Mouse (Mus musculus): ENCODE measurements around the gene Plac8.

Plac8 gene

DNA sequence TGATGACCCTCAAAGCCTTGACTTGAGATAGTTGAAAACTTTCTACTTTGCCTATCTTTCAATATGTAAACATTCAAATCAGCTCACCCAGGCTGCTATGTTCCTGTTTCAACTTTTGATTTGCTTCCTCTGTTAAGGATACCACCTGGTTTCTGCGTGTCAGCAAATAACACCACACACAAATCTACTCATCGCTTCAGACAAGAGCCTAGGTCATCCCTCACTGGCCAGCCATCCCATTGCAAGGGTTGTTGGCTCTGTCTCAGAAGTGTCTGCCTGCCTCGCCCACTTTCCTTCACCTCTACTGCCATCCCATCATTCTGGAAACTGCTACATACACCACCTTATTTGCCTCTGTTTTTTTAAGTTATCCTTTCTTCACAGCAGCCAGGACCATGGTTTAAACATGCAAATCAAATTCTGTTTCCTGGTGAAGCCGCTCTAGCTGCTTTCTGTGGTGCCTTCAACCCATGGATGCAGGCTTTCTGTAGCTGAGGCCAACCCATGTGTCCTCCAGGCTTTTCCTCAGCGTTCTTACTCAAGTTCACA, 6.9 kb upstream of the Plac8 start:
- DNase-seq: no peak

DNA sequence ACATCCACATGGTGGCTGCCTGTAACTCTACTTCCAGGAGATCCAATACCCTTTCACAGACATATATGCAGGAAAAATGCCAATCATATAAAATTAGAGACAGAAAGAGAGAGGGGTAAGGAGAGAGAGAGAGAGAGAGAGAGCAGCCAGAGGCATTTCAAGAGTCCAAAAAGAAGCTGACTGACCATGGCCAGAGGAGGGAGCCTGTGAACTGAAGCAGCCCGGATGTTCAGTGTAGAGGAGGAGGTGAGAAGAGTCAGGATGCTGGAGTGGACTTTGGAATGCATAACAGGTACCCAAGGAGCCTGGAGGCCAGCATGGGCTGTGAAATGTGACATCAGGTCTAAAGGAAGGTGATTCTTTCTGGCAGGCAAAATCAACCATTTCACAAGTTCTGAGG, 2.7 kb upstream of the Plac8 start:
- DNase-seq: no peak

DNA sequence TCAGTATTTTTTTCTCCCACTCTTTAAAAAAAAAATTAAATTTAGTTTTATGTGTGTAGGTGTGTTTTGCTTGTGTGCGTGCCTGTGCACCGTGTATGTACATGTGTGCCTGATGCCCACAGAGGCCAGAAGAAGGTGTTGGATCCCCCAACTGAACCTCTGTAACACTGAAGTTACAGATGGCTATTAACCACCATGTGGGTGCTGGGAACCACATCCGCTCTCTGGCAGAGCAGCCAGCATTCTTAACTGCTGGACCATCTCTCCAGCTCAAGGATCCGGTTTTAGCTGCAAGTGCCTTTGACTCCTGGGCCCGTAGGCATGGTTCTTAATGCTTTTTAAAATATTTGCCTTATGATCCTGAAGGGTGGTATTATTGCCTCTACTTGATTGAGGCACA, 1.2 kb upstream of the Plac8 start:
- DNase-seq: no peak

DNA sequence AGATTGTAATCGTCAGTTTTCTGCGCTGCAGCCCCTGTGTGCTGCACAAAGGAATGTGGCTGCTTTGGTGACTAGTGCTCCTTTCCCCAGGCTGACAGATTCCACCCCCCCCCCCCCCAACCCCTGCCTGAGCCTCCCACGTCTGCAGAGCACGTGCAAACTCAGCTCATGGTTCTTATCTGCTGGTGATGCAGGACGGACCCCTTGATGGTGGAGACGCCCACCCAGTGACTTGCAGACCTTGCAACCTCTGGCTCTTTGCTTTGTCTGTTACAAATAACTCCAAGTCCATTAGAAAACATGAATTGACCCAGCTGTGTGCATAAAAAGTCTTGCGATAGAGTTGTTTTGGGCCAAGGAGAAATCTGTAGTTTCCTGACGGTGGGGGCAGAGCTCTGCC, 1.3 kb downstream of the Plac8 start:
- no peak for DNase-seq

DNA sequence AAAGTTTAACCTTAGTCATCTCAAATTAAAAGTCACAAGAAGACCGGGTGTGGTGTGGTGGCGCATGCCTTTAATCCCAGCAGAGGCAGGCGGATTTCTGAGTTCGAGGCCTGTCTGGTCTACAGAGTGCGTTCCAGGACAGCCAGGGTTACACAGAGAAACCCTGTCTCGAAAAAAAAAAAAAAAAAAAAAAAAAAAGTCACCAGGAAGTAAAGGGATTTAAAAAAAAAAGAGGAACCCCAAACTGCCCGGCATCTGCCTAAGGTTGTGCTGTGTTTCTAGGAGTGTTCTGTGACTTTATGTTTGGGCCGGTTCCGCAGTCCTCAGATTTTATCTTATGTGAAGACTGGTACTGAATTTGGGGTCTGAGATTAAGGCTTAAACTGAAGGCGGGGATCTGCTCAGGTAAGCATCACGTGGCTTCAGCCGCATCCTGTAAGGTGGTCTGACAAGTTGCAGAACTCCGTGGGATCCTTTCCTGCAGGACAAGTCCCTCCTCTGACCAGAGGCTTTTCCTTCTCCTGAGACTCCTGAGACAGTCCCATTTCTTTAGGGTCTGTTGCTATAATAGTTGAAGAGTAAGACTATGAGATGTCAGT, 1.9 kb downstream of the Plac8 start:
- DNase-seq: no peak

DNA sequence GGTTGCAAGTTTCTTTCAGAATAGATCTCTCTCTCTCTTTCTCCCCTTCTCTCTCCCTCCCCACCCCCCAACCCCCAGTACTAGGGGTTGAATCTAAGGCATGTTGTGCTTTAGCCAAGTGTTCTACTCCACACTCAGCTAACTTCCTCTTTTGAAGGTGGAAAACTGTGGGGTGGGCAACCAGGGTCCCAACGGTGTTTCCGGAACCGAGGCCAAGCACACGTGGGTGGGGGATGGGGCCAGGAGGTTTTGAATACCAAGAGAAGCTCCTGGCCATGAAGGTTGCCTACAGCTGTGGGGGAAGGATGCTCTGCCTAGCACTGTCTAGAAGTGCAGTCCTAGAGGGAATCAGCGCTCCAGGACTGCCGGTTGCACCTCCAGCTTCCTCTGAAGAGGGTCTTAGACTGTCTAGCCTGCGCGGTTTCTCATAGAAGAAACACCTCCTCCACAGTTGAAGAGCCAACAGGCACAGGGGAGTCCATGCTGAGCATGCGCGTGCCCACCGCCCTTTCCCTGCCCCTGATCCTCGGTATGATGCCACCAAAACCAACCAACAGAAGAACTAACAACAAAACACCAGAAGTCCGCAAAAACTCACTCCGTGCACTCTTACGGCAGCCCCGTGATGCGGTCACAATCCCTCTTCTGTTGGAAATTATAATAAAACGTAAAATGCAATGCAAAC, 2.7 kb downstream of the Plac8 start:
- DNase-seq: no peak

DNA sequence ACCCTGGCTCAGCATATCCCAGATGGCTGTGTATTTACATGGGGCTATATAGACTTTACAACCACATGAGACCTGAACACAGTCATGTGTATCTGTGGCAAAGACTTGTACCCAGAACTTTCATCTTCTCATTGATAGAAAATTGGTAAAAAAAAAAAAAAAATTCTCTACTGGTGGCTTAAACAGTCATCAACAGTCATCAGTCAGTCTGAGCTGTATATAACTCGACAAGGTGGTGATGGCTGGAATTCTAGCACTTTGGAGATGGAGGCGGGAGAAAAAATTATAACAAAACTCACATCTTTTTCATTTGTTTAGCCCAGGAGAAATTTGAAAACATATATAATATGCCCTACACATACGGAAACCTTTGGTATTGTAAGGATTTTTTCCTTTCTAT, 3.2 kb downstream of the Plac8 start:
- no peak for DNase-seq

DNA sequence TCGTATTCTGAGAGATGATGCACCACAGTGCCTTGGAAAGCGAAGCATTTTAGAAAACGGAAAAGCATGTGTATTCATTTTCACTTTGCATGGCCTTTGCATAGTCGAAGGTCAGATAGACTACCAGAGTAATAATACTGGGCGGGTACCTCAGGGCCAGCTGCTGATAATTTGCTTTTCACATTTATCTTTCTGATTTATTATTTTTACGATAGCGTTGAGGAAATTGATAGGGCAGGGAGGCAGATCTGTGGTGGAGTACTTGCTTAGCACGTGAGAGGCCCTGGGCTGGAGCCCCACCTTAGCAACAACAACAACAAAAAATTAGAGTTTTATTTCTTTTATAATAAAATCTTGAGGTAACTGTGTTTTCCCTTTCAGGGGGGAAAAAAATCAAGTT, 3.9 kb downstream of the Plac8 start:
- DNase-seq: no peak

DNA sequence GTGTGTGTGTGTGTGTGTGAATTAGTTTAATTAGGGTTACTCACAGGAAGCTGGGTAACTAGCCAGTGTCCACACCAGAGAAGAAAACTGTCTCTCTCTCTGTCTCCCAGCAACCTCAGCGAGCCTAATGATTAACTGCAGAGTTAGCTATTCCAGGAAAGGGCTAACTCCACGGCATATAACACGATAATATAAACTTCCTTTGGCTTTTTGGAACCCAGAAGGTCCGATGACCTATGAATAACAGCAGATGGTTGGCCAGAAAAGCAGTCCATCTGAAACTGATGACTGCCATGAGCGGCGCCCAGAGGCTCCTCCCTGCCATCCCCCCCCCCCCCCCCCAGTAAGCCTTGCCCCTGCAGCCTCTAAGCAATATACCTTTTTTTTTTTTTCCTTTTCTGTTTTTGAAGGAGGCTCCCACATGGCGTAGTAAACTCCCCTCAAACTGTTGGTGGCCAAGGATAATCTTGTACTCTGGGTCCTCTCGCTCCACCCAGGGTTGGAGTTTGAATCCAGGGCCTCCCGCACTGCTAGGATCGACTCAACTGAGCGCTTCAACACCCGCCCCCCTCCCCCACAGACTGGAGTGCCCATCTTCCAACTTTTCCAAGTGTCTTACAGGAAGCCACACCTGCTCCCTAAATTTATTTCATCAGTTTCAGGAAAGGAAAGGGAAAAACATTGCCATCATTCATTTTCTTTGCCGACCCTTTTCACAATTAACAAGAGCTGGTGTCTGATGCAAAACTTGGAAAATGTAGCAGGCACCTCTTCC, 4.6 kb downstream of the Plac8 start:
- no peak for DNase-seq

DNA sequence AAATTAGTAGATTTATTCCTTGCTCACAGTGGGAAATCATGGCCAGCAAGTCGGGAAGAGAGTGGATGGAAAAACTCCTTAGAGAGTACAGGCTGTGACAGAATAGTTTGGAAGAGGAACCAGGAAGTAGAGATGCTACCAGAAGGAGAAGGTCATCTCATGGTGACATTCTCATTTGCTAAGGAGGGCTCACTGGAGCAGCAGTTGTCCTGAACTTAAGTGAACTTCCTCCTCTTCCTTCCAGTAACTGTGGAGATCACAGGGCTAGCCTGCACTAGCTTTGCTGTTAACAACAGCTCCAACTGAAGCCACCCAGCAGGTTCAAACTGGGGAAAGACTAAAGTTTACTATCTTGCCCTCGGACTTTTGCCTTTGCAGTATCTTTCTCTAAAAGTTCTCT, 5.2 kb downstream of the Plac8 start:
- no peak for DNase-seq

DNA sequence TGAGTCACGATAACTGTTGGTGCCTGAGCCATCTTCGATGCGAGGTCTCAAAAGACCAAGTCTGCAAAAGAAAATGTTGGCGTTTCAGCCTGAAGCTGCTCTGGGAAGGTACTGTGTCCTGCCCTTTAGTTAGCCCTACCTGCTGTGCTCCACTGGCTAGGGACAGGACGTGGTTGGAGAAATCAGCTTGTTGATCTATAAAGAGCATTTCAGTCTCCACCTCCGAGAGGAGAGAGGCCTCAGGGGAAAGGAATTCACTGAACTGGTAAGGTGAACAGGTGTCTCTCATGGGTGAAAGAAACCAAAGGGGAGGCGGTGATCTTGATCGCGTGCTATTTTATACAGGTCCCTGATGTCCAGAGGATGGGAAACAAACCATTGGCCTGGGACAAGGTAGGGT, 9.3 kb downstream of the Plac8 start:
- no peak for DNase-seq

DNA sequence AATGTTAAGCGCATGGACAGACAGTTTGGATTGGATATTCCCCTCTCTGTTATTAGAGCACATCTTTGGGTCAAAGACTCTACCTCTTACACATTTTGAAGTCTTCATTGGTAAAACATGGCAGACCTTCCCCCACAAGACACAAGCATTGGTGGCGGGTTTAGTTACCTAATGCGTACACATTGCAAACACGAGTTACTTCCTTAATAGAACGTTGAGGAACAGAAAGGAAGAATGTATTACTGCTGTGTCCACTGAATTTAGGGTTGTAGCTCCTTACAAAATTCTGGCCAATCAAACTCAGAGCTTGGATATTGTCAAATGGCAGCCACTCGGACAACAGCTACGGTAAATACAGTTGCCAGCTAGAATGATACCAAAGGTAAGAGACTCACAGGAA, 12.7 kb downstream of the Plac8 start:
- DNase-seq: no peak

DNA sequence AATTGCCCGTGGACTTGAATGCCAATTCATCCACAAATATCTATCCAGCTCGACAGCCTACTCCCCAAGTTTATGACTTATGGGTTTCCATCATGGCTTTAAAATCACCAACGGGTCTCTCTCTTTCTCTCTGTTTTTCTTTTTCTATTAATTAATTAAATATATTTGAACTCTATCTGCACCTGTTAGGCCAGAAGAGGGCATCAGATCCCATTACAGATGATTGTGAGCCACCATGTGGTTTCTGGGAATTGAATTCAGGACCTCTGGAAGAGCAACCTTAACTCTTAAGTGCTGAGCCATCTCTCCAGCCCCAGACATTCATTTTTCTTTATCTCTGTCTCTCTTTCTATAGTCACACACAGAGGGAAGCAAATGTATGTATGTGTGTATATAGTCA, 13.3 kb downstream of the Plac8 start:
- no peak for DNase-seq

DNA sequence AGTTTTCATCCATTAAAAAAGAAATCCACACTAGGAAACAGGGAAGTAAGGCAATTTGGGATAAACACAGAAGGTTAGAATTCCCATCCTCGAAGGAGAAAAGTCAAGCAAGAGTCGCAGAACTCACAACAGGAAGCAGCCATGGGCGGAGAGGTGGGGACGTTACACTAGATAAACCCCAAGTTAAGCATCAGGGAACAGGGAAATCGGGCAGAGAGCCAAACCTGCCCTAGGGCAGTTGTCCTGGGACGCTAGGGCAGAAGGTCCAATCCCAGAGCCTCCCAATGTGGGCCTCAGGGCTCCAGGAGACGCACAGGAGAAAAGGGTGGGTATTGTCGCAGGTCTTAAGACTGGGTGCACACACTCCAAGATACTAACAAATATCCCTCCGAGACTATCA, 14.5 kb downstream of the Plac8 start:
- no peak for DNase-seq

DNA sequence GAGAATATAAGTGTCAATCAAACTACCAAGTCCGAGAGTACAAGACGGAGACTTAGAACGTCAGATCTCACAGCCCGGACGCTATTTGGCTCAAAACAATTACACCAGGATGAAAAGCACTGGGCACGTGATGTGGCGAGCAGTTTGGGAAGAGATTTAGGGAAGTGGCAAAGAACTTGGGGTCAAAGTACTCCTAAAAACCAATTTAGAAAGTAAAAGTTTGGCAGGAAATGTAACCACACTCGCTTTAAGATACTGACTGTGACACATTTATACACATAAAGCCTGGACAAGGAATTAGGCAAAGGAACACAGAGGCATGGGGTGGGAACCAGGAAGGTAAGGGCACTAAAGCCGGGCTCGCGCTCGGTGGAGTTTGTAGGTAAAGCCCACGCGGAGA, 15.0 kb downstream of the Plac8 start:
- DNase-seq: no peak

DNA sequence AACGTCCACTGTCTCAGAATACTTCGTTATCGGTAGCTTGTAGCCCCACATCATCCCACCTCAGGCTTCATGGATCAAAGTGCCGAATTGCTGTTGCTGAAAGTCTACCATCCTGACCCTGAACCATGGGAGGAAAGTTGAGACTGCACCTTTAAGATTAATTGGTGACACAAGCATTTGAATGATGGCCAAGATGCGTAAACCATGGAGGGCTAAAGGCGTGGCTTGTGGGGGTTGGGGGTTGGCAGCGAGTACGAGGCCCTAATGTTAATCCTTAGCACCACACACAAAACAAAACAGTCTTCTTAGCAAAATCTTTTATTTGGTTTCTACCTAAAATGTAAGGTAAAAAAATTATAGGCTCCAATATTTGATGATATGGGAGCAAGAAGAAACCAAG, 18.6 kb downstream of the Plac8 start:
- no peak for DNase-seq

DNA sequence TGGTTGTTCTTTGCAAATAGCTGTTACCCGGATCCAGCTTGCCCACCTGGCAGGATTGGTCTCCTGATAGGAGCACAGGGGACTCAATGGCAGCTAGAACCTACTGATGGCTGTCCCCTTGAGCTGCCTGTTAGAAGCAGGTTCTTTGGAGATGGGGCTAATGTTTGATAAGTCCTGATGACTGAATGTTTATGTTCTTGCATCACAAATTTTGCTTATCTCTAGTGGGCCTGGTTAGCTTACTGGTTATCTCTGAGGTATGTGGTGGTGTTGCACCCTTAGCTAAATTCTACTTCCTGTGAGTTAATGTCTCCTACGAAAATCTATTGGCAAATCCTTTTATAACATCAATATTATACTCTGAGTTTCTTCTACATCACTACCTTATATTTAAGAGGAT, 20.1 kb downstream of the Plac8 start:
- DNase-seq: no peak

DNA sequence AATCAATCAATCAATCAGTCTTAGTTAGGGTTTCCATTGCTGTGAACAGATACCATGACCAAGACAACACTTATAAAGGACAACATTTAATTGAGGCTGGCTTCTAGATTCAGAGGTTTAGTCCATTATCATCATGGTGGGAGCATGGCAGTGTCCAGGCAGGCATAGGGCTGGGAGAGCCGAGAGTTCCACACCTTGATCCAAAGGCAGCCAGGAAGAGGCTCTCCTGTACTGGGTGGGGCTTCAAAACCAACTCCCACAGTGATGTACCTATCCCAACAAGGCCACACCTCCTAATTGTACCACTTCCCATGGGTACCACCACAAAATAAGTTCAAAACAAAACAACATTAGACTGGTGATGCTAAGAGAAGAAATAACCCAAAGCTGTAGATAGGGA, 21.9 kb downstream of the Plac8 start:
- DNase-seq: no peak

DNA sequence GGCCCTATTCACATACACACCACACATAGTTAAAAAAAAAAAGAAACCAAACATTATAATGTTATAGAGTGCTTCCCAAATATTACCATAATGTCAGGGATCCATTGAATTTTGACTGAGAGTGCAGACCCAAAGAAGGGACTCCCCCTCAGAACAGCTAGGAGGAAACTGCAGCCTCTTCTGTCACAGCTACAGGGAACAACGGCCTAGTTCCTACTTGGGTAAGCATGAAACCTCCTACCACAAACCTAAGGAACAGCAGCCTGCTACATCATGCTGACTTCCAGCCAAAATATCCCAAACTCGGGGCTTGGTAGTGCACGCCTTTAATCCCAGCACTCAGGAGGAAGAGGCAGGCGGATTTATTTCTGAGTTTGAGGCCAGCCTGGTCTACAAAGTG, 22.7 kb downstream of the Plac8 start:
- DNase-seq: no peak

DNA sequence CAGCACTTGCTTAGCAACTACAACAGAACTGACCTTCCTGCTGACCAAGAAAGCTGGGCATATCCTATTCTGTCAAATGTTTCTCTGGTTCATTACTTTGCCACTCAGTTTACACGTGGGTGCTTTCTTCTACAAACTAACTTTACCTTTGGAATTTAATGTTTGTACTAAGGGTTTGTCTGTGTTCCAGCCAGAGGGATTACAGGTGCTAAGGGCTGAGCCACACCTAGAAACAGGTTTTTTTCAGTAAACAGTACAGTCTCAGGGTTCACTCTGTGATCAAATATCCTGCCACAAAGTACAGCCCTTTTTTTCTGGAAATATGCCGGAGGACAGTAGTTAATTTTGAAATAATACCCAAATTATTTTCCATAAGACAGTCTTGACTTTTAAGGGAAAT, 23.8 kb downstream of the Plac8 start:
- DNase-seq: no peak

DNA sequence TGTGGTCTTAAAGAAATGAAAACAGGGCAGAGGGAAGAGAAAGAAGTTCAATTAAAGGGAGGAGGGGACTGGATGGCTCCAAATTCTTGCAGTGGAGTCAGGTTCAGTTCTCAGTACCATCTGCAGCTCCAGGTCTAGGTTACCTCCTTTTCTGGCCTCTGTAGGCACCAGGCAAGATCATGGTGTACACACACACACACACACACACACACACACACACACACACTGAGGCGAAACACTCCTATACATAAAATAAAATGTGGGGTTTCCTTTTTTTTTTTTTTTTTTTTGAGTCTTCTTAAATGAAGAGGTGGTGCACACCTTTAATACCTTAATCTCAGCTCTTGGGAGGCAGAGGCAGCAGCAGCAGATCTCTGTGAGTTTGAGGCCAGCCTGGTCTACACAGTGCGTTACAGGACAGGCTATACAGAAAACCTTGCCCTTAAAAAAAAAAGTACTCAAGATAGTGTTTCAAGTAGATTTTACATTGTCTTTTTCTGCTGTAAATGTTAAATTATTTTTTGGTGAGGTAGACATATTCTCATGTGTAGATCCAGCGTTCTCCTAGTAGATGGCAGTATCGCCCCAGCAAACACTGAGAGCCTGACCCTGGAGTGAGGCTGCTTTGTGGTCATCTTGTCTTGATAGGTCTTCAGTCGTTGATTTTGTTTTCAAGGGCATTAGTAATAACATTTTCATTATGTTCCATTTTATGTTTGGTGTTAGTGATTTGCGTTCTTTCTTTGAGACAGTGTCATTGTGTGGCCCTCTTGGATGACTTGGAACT, 25.6 kb downstream of the Plac8 start:
- no peak for DNase-seq

DNA sequence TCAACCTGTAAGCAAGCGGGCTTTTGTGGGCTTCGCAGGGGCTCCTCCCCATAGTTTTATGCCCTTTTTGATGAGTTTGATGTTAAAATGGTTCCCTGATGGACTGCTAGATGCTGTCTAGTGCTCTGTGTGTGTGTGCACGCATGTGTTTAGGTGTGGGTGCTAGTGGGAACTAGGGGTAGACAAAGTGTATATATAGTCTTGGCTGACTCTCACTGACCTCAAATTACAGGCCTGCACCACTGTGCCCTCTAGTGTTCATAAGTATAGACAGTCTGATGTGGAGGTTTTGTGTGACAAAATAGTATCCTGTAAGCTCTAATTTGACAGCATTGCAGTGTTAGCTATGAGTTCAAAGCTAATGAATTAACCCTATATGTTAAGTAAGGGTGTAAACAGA, 35.4 kb downstream of the Plac8 start:
- no peak for DNase-seq

DNA sequence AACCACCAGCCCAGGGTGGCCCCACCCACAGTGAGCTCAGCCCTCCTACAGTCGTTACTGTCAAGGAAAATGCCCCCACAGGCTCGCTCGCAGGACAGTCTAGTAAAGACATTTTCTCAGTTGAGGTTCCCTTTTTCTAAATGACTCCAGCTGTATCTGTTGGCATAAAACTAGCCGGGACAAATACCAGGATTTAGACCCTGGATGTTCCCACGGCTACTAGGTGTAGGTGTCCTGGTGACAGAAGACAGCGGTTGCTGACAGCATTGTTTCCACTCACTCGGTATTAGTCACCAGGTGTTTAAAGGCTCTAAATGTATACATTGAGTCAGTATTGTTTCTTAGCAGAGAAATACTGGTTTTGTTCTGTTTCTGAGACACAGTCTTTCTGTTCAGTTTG, 36.2 kb downstream of the Plac8 start:
- no peak for DNase-seq

Measured in lung, adult 18-20 months (tissue).